Mouse (Mus musculus) erythroblast, embryonic 14.5 days (primary cell): Measurements from ENCODE around the gene Ppp5c. TPM values are rescaled to one million over a fixed set of nuclear protein-coding genes. Genes with fewer than 3 reads are reported as not detected.

Source experiments
- H3K27me3 ChIP-seq: 2 replicates; pipeline ENCODE4 v1.6.1; 2012; ENCODE audit warnings: inconsistent platforms; ENCODE audit not compliant: control insufficient read depth
- H3K36me3 ChIP-seq: 2 replicates; pipeline ENCODE4 v1.6.1; 2012; ENCODE audit warnings: mild to moderate bottlenecking, inconsistent platforms; ENCODE audit not compliant: control insufficient read depth
- H3K4me1 ChIP-seq: 2 replicates; pipeline ENCODE4 v1.6.1; 2012; ENCODE audit warnings: inconsistent platforms; ENCODE audit not compliant: control insufficient read depth
- H3K4me3 ChIP-seq: replicated peaks from 2 replicates; pipeline ENCODE3; 2012; ENCODE audit warnings: moderate library complexity, mild to moderate bottlenecking, inconsistent platforms
- H3K9me3 ChIP-seq: 2 replicates; pipeline ENCODE4 v1.6.1; 2012; ENCODE audit warnings: low read length, inconsistent platforms, mixed read lengths; ENCODE audit not compliant: control insufficient read depth
- GATA1 ChIP-seq: IDR thresholded peaks from 2 replicates; pipeline ENCODE4 v1.6.1; 2012; ENCODE audit warnings: low read length, inconsistent platforms, mixed read lengths
- TAL1 ChIP-seq: IDR thresholded peaks from 3 replicates; pipeline ENCODE4 v1.6.1; 2012; ENCODE audit warnings: low read length, inconsistent platforms, mixed read lengths
- polyA plus RNA-seq: library from polyadenylated mRNA; stranded (reverse); fragments of >175 nt; gene quantifications from 2 replicates; pipeline ENCODE4 v1.2.3, GENCODE M21; 2012

Ppp5c gene
- polyA plus RNA-seq, 1 experiment = 7.3 TPM

DNA sequence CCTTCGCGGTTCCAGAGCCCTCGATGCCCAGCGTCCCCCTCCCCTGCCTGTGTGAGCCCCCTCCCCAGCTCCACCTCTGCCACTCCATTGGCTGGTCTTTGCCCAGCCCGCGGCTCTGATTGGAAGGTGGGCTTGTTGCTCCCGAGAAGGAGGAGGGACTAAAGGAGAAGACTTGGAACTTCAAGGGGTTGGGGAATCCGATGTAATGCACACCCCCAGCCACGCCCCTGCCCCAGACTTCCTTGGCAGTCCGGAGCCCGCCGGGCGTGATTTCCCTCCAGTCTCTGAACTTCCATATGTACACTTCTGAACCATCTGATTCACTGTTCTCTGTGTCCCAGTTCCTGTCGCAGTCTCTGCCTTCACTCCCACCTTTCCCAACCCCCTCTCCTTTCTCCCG lies 34.7 kb upstream of the Ppp5c start, which contains the start of gene Hif3a:
Gene Hif3a, minus strand, starts transcription at position 39 of the 400 bp plus-strand sequence.
- peaks cover 27% of the 10 kb centered on the region for H3K27me3 ChIP-seq
- TF ChIP-seq GATA1 (no peak), TAL1 (no peak)
- H3K4me3 ChIP-seq = peak within 1 kb of the TSS; percentile 19
- H3K4me1 ChIP-seq = peaks cover 68% of the 10 kb centered on the region
- no peaks in the 10 kb centered on the region for H3K36me3 ChIP-seq
- no peaks in the 10 kb centered on the region for H3K9me3 ChIP-seq

DNA sequence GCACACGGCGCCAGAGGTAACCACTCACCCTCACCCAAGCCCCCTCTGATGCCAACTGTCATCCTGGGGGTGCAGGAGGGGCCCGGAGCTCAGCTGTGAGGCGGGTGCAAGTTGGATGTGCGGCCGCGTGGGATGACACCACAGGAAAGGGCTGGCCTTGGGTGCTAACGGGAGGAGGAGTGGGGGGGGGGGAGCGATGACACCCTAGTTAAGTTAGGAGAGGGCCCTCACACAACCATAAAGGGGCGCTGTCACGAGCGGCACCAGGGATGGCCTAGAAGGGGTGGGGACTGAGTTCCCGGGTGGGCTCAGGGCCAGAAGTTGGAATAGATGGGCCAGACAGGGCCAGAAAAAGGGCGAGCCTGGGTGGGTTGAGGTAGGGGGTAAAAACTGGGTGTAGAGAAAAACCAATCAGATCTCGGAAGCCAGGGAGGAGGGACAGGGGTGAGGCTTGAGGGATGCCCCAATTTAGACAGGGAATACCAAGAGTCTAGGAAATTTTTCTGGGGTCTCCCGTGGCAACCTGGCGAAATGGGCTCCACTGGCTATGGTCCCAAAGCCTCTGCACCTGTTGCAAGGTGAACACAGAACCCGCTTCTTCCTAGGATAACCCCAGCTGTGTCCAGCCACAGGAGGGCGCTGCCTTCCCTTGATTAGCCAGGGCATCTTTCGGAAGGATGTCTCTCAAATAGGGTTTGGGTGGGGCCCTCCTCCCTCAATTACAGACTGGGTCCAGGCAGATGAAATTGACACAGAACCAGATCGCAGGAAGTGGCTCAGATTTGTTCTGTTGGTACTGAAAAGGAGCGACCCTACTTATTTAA lies 33.3 kb upstream of the Ppp5c start:
- no peaks in the 10 kb centered on the region for H3K9me3 ChIP-seq
- H3K27me3 ChIP-seq = peaks cover 27% of the 10 kb centered on the region
- H3K4me1 ChIP-seq = peaks cover 78% of the 10 kb centered on the region
- H3K36me3 ChIP-seq = no peaks in the 10 kb centered on the region
- H3K4me3 ChIP-seq = peak overlapping the region; percentile 50
- no peak for TF ChIP-seq TAL1

DNA sequence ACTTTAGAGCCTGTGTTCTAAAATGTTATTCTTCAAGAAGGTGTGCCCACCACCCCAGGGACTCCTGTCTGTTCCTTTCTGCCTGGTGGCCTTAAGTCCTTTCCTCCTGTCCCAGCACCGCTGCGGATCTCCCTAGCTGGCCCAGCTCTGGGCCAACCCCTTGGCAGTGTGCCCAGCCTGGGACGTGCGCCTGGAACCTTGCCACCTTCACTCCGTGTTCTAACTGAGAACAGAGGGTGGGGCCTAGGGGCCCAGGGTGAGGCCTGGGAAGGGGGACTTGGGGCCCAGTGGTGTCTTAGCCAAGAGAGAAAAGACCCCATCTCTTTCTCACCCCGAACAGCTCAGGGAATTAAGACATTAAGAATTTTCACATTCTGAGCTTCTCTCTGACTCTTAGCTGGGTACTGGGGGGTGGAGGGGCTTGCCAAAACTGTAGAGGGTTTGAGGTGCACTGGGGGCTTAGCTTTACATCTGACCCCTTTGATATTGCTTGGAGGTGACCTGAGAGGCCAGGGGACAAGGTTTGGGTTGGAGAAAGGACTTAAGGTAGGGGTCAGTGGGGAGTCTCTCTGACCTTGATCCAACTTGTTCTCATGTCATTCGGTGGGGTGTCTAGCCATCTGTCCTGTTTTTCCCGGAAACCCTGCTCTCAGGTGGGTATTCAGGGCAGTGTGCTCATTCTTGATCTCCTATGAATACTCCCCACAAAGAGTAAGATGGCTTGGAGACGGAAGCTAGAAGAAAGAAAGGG lies 32.5 kb upstream of the Ppp5c start:
- no peak for TF ChIP-seq GATA1
- no peak for TF ChIP-seq TAL1
- peaks cover 80% of the 10 kb centered on the region for H3K4me1 ChIP-seq
- H3K36me3 ChIP-seq = peaks cover 3% of the 10 kb centered on the region; the same call in 1 of the 2 replicates
- no peaks in the 10 kb centered on the region for H3K9me3 ChIP-seq
- peaks cover 27% of the 10 kb centered on the region for H3K27me3 ChIP-seq
- H3K4me3 ChIP-seq = peak overlapping the region; percentile 50

DNA sequence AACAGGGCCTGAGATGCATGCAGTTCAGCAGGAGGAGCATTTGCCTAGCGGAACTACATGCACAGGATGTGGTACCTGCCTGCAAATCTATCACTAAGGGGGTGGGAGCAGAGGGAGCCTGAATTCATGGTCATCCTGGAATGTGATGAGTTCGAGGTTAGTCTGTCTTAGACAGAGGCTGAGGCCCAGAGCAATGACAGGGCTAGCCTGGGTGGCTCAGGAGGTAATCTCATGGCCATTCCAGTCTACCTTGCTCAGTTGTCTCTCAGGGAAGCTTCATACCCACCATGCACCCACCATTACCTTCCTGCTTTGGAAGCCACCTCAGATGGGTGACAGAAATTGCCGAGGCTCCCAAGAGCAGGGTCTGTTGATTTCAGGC lies 31.7 kb upstream of the Ppp5c start:
- Histone ChIP-seq H3K4me1 (peaks cover 86% of the 10 kb centered on the region), H3K27me3 (peaks cover 27% of the 10 kb centered on the region), H3K4me3 (no peak overlapping the region), H3K36me3 (peaks cover 9% of the 10 kb centered on the region), H3K9me3 (no peaks in the 10 kb centered on the region)
- TF ChIP-seq TAL1 (no peak), GATA1 (no peak)

DNA sequence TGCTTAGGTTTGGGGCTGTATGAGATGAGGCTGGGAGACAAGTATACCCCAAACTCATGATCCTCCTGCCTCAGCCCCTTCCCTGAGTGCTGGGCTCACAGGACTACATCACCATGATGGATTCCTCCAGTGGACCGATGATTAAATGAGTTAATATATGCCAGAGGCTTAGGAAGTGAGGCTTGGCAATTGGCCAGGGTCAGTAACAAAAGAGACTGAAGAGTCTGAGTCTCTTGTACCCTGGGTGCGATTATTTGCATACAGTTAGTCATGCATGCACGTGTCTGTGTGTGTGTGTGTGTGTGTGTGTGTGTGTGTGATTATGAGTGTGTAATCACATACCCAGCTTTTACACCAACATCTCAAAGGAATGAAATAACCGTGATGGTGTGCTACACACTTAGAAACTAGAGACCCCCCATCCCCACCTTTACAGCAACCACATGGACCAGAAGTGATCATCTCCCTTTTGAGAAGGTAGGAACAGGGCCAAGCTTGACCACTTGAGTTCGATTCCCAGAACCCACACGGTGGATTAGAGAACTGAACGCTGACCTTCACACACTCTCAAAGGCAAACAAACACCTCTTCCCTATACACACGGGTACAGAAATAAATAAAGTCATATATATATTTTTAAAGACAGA lies 31.2 kb upstream of the Ppp5c start:
- no peak for TF ChIP-seq TAL1
- TF ChIP-seq GATA1 = no peak
- Histone ChIP-seq H3K36me3 (peaks cover 14% of the 10 kb centered on the region), H3K27me3 (peaks cover 27% of the 10 kb centered on the region), H3K4me3 (peak overlapping the region; percentile 49), H3K9me3 (peaks cover under 1% of the 10 kb centered on the region), H3K4me1 (peaks cover 91% of the 10 kb centered on the region)

DNA sequence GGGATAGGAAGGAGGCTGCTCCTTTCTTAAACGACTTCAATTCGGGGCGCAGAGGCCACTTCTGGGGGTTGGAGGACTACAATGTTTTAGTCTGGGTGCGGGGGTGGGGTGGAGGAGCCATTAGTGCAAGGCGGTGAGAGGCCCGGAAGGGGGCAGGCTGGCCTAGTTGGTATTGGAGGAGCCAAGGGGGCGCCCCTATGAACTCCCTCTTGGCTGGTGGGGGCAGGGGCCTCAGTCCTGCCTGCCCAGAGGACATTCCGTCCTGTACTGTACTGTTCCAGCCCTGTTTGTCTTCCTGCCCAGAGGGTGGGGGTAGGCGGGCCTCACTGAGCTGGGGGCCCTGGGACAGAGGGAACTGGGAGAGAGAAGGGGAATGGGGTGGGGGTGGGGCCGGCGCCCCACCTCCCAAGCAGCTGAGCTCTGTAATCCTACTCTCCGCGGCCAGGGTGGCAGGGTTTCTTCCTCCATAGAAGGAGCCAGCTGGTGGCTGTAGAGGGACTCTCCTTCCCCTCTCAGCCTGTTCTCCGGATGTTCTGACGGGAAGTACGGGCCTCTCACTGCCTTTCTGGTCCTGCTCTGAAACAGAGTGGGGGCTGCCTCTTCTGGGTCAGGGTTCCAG lies 30.5 kb upstream of the Ppp5c start:
- H3K4me3 ChIP-seq = peak overlapping the region; percentile 49
- TF ChIP-seq GATA1 (no peak), TAL1 (no peak)
- H3K4me1 ChIP-seq = peaks cover 98% of the 10 kb centered on the region

DNA sequence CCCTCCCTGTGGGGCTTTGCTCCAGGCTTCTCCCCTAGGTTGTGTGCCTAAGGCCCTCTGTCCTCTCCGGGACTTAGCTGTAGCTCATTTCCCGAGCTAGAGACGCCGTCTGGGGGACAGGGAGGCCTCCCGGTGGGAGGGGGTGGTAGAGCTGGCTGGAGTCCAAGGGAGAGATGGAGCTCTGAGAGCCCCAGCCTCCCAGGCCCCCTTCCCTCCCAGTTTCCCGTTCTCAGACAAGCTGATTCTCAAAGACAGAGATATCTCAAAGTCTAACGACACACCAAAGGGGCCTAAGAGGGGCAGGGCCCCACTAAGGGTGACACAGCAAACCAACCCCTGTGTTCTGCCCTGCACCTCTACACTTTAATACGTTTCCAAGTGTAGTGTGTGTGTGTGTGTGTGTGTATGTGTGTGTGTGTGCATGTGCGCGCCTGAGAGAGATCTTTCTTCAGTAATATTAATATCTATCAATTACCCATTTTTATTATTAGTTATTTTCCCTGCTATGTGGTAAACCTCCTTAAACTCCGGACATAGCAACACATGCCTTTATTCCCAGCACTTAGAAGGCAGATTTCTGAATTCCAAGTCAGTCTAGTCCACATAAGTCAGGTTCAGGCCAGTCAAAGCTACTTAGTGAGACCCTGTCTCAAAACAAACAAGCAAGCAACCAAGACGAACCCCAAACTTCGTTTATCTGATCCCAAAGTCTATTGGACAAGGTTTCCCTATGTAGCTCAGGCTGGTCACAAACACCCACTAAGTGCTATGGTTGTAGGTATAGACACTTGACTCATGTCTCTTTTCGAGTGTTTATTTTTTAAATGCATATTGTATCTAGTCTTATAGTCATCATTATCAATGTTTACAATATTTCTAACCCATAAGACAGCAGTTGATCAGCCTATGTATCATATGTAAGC lies 29.1 kb upstream of the Ppp5c start:
- Histone ChIP-seq H3K9me3 (peaks cover 5% of the 10 kb centered on the region), H3K4me3 (peak overlapping the region; percentile 87), H3K27me3 (peaks cover 8% of the 10 kb centered on the region), H3K4me1 (peaks cover 91% of the 10 kb centered on the region), H3K36me3 (peaks cover 33% of the 10 kb centered on the region)
- TF ChIP-seq TAL1 (no peak), GATA1 (peak; percentile 87)

More for the DNA sequence above, 30.5 kb upstream of the Ppp5c start:
- peaks cover 21% of the 10 kb centered on the region for H3K27me3 ChIP-seq
- peaks cover 5% of the 10 kb centered on the region for H3K9me3 ChIP-seq
- H3K36me3 ChIP-seq = peaks cover 22% of the 10 kb centered on the region

DNA sequence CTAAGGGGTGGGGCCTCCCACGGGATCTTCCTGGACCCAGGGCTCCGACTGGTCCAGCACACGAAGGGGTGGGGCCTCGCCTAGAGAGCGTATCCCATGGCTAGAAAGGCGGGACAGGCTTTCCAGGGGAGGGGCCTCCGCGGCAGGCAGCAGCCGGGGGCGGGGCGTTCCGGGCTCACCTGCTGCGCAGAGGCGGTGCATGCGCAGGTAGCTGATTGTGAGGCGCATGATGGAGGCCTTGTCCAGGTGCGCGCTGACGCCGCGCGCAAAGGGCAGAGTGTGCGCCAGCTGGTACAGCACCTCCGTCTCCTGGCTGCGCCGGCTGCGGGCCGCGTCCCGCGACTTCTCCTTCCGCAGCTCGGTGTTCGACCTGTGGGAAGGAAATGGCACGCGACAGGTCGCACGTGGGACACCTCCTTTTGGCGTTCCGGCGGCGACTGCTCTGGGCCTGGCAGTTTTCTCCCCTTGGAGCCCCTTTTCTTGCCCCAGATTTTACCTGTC lies 28.4 kb upstream of the Ppp5c start:
- Histone ChIP-seq H3K27me3 (peaks cover under 1% of the 10 kb centered on the region), H3K4me3 (peak overlapping the region; percentile 87), H3K9me3 (peaks cover 5% of the 10 kb centered on the region), H3K36me3 (peaks cover 38% of the 10 kb centered on the region), H3K4me1 (peaks cover 89% of the 10 kb centered on the region)
- no peak for TF ChIP-seq TAL1
